Mouse (Mus musculus) adrenal gland, postnatal 25 days (tissue): ENCODE data around the gene Enoph1. TPM values are rescaled to one million over a fixed set of nuclear protein-coding genes. Genes with fewer than 3 reads are reported as not detected.

Experiments used
- DNase-seq: peaks from one replicate; pipeline ENCODE4 v3.0.0; 2021; ENCODE audit warnings: mixed read lengths
- total RNA-seq: library from RNA; stranded (reverse); gene quantifications from 2 replicates; pipeline ENCODE4 v1.2.3, GENCODE M21; 2021

Enoph1 gene
- total RNA-seq, 1 experiment from 2014 or later = 37.6 TPM

DNA sequence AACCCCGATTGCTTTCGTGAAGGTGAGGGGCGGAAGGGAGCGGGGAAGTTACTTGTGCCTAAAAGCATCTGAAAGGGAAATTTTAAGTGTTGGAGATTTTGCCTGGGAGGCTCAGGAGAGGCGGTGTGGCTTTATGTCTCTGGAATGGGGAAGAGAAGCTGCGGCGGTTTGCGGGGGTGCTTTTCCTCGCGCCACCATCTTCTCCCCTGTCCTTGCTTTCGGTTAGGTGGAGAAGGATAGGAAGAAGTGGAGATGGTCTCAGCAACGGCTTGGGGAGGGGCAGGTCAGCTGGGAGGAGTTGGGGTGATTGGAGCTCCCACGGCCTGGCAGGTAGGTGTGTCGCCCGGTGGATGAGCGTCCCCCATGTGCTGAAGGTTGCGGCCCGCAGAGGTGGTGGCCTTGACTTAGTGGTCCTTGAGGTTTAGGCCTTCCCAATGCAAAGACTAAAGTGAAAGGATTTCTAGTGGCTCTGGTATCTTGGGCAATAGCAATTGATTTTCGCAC lies 548 bp downstream of the Enoph1 start:
- peak; percentile 21 for DNase-seq

DNA sequence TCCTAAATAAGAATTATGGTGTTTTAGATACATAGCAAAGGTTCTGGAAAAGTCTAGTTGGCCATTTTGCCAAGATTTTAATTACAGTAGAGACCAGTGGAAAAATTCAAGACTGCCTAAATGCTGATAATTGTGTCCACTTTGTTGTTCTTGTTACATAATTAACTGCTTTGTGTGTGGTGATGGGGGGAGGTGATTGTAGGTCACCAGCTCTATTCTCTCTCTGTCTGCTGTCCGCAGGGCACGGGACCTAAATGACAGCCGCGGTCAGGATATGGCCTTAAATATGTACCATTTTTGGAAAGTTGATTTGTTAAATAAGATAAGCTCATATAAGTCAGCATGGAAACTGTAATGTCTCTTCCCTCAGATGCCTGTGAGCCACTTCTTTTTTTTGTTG lies 1.5 kb downstream of the Enoph1 start:
- no peak for DNase-seq

DNA sequence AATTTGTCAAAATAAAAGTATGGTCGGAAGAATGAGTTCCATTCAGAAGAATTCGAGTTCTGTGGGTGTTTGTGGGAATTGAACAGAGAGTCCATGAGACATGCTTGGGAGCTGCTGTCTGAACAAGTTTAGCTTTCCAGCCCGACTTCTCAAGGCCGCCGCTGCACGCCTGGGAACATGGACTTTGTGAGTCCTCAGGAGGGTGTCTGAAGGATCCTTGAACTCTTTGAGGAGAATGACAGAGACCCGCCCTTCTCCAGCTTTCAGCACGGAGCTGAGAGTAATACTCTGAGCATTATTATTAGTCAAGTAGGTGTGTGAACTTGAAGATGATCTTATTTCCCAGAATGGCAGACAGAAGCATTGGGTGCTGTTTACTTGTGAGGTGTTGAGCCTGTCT lies 2.7 kb downstream of the Enoph1 start:
- DNase-seq = peak; percentile 37

DNA sequence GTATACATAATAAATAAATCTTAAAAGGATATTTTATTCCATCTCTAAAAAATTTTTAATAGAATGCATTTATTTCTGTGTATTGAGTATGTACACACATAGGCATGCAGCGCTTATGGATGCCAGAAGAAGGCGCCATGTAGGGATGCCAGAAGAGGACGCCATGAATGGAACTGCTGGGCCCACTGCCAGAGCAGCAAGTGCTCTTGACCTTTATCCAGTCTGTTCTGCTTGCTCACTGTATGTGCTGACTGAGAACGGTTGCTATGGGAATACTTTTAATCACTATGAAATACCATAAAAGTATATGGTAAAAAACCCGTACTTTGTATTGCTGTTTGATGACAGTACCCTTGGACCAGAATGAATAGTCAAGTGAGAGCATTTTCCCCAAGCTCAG lies 3.6 kb downstream of the Enoph1 start:
- peak; percentile 84 for DNase-seq

DNA sequence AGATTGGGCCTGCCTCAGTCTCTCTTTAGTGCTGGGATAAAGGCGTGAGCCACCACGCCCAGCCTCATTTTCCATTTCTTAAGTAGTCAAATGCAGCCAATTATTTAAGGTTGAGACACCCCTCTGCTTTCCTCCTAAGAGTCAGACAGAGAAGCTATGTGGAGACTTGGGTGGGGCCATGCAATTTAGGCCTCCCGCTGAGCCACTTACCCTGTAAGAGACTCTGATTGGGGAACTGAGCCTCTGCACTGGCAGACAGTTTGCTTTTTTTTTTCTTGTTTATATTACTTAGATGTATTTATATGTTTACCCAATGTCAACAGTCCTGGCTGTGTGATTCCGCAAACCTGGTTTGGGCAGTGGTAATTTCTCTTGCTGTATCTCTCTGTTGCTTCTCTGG lies 4.2 kb downstream of the Enoph1 start:
- no peak for DNase-seq

DNA sequence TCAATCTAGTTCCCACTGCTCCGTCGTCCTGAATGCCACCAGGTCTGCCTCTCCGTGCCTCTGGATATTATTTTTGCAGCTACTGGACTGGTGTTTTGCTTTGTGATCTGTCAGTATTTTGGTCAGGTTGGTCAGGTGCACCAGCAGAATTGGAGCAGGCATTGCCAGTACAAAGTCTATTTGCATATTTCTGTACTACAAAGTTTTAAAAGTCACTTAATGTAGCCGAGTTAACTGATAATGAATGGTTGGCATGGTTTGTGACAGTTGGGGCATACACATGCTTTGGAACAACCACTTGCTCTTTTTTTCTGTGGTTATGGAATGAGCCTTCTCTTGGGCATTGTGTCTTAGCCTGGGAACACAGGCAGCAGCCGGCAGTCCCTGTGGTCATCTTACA lies 4.8 kb downstream of the Enoph1 start:
- no peak for DNase-seq

DNA sequence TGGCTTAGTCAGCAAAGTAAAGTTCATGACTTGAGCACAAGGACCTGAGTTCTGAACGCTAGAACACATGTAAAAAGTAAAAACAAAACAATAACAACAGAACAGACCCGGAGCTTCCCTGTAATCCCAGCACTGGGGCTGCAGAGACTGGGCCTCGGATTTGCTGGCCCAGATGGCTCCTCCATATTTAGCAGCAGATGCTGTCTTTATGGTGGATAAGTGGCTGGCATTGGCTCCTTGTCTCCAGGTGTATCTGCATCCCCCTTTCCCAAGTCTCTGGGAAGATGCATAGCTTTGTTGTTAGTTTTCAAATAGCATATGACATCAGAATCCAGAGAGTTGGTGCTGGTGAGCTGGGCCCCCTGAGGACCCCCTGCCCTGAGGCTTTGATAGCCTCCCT lies 6.3 kb downstream of the Enoph1 start:
- DNase-seq = no peak

DNA sequence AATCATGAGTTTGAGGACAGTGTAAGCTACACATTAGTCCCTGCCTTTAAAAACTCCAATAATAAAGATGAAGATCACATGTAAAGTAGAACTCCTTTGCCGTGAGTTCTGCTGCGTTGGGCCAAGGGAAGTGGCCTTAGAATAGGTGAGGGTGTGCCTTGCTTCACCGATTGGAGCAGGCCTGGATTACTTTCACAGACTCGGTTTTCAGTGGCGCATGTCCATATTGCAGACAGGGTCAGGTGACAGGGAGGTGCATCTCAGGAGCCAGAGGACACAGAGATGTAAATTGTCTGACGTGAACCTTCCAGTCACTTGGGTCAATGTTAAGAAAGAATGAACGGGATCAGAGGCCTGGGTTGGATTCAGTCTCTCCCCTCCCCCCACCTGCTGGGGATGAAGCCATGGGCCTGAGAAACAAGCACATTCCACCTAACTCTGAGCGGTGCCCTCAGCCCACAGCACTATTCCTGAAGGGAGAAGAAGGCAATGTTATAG lies 7.4 kb downstream of the Enoph1 start:
- DNase-seq = no peak

DNA sequence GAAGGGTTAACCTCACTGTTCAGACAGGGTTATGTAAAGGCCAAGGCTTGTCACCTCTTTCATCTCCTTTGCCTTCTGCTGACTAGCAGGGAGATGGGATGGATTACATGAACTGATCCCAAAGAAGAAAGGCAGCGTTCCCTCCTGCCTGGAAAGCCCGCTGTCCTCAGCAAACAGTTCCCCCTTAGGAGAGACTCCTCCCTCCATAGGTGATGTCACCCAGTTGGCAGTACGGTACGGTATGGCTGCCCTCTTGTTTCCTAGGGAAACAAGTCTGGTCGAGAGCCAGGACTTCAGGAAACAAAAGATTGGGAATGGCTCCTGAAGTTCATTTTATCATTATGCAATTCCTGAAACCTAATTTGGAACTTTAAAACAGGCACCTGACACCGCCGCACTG lies 8.1 kb downstream of the Enoph1 start:
- no peak for DNase-seq

DNA sequence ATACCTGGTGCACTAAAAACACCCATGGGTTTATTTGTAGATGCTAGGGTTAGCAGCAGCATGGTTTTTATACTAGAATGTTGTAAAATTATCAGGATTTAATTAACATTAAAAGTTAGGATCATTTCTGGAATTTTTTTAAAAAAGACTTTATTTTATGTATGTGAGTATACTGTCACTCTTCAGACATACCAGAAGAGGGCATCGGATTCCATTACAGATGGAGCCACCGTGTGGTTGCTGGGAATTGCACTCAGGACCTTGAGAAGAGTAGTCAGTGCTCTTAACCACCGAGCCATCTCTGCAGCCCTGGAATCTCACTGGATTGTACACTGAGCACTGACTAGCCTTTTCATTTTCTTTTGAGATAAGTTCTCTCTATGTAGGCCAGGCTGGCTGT lies 10.1 kb downstream of the Enoph1 start:
- DNase-seq = no peak

DNA sequence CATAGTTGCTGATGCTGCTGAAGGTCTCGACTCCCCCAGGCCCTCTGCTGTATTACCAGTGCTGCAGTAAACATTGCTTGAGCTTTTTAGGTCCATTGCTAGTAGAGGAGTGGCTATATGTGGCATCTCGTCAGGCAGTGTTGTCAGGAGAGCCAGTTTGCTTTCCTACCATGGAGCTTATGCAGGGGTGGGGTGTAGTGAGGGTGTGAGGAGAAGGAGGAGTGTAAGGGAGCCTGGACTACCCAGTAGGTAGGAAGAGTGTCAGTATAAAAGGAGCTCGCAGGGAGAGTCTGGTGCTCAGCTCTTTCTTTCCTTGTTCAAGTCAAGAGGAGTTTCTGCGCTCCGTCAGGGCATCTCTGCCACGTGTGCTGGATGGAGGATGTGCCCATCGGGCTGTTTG lies 12.9 kb downstream of the Enoph1 start:
- DNase-seq = no peak

DNA sequence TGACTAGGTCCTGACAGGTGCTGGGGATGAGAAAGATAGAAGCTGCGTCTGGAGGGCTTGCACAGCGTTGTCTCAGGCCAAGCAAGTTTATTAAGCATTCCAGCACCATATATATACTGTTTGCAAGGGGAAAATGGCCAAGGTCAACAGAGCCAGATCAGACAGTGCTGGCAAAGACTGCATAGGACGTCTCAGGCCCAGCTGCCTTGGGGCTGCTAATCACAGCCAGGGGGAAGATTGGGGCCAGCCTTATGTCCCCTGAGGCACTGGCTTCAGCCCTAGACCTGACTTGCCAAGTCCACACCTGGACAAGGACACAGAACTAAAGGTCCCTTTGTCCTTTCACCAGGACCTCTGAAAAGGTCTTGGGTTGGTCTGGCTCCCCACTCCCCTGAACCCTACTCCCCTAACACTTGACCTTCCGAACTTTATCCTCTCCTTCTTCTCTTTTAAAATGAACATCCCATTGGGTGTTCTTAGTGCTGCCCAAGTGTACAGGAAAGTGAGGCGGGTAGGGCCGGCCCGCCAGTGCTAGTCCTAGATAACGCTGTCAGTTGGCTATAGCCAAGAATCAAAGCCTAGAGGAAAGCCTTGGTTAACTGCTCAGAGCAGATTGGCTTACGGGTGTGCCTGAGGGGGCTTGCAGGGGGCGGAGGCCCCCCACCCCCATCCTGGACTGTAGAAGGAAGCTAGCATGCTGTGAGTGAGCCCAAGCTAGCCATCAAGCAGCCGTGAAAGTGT lies 15.2 kb downstream of the Enoph1 start:
- no peak for DNase-seq

DNA sequence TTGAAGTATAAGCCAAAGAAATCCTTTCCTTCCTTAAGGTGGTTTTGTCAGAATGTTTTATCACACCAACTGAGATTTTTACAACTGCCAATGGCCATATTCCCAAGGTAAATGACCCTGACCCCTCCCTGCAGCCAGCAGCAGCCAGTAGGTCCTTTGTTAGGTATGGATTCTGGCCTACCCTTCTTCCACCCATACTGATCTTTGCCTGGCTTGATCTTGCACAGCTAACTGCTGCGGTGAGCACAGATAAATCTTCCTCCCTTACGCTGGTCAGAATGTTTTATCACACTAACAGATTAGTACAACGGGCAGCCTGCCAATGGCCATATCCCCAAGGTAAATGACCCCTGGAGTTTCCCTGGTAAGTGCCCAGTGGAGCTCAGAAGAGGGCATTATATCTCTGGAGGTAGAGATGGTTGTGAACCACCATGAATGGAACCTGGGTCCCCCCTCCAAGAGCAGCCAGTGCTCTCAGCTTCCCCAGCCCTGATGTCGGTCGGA lies 16.1 kb downstream of the Enoph1 start:
- DNase-seq = peak; percentile 57

DNA sequence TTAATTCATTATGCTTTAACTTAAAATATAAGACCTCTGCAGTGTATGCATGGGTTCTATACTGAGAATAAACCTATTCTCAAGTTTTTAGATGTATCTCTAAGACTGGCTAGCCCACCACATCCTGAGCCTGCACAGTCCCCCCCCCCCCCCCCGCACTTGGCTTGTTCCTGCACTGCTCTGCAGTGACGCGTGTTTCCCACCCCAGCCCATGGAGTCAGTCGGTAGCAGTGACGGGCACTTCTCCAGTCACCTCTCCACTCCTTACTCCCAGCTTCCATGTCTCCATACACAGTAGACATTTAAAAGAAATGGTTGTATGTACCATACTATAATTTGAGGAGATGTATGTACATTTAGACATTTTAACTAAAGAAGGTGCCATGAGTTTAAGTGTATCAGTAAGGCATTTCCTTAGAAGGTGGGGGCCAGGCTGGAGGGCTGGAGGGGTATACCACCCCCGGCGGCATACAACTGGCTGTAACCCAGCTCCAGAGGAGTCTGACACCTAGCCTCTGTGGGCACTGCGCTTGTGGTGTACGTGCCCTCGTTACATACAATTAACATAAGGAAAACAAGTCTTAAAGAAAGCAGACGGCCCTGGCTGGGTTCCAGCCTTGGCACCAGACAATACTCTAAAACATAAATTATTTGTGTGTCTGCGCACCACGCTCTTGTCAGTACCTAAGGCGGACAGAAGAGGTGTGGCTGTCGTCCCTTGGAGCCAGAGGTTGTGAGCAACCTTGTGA lies 17.9 kb downstream of the Enoph1 start:
- no peak for DNase-seq

DNA sequence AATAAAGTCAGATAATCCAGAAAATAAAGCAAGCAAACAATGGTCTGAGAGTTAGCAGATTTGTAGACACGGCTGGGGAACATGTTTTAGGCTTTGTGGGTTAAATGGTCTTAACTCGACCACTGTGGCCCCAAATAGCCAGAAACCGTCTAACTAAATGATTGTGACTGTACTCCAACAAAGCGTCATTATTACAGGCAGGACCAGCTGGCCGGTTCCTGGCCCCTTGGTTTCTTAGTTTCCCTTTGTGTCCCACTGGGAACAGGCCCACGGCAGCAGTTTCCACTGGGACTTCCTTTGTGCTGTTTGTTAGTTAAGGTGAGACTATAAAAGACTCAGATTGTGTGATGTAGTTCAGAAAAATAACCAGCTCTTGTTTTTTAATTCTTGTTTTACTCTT lies 18.9 kb downstream of the Enoph1 start:
- no peak for DNase-seq

DNA sequence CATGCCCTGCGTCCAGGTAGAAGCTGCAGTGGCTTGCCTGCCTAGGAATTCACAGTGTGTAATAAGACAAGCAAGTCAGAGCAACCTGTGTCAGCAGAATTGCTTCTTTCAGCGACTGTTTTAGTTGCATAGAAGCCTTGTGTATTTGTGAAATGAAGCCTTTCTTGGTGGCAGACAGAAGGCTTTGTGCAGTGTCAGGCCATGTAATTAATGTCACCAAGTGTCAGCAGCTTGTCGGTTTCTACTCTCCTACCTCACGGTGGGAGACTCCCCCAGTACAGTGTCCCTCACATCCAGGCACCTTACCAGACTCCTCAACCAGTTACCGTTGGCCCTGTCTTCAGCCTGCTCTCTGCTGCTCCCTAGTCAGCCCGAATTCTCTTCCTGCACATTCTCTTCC lies 19.5 kb downstream of the Enoph1 start:
- no peak for DNase-seq

DNA sequence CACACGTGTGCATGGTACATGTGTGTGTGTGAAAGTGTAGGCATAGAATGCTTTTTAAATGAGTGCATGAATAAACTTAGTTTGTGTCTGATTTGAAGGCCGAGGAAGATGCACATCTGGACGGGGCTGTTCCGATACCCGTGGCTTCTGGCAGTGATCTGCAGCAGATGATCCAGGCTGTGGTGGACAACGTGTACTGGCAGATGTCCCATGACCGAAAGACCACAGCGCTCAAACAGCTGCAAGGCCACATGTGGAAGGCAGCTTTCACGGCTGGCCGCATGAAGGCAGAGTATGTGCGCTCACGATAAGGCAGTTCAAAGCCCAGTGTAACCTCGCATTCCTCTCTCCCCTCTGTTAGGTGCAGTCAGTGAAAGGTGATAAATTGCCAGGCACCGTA lies 21.1 kb downstream of the Enoph1 start:
- no peak for DNase-seq

DNA sequence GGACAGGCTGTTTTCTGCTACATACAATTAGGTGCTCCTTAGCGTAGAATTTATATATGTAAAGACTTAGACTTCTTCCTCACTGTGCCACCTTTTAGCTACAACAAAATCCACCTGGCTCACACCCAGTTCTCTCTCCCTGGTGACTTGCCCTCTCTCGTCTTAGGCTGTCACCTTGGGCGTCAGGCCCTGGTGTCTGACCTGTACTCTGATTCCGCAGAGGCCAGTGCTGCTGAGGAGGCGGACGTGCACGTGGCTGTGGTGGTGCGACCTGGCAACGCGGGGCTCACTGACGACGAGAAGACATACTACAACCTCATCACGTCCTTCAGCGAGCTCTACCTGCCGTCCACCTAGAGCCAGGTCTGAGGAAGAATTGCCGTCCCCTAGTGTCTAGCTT lies 27.8 kb downstream of the Enoph1 start:
- DNase-seq = no peak

DNA sequence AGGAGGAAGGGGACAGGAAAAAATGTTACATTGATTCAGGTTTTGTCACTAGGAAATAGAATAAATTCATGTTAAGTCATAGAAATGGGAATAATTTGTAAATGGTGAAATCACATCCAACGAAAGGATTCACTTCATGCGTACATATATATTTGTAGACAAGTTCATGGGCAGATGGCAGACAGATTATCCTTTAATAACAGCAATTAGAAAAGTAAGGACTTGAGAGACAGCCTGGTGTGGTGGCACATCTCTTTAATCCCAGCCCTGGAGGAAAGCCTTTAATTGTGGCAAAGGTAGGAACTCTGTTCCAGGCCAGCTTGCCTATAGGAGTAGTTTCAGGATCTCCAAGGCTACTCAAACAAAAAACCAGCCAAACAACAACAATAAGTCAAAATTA lies 29.7 kb downstream of the Enoph1 start:
- DNase-seq = no peak

DNA sequence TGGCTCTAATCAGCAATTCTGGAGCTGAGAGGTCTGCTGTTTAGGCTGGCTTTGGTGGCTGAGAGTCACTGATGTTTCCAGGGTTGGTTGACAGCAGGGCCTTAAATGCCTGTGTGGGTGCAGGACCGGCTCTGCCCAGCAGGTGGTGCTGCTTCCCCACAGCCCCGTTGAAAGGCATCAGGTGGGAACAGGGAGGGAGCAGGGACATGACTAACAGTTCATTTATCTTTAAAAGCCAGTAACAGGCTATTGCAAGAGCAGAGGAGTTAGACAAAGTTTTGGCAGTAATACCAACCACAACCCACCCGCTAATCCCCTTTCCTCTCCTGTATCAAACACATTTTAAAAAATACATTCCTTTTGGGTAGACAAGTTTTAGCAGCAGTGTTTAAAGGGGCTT lies 30.5 kb downstream of the Enoph1 start:
- DNase-seq = peak; percentile 88

DNA sequence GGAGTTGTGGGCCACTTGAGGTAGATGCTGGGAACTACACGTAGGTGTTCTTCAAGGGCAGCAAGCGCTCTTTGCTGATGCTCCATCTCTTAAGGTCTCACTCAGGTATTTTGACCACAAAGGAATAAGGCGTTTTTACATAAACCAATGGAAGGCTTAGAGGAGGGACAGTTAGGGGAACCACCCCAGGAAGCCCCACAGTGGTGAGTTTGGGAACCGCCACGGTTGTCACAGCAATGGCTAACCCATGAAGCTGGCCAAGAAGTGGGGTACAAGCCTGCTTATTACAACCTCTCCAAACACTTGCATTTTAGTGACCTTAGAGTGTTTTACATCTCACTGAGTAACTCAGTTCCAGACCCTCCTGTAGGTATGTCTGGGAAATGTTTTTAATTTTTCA lies 31.8 kb downstream of the Enoph1 start:
- DNase-seq = no peak

DNA sequence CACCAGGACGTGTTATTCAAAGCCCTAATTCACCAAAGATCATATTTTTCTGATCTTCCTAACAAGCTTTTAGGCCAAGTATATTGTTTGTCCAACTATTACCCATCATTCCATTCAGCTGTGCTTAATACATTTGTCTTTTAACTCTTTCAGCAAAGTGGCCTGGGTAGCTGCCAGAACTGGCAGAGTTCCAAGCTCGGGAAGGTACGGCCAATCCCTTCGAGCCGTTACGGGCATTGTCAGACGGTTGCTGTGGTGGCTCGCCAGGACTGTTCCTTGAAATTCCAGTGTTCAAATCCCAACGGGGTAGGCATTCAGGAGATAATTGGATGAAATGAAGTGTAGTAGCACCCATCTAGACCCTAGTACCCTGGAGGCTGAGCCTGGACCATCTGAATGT lies 32.8 kb downstream of the Enoph1 start:
- DNase-seq = no peak

DNA sequence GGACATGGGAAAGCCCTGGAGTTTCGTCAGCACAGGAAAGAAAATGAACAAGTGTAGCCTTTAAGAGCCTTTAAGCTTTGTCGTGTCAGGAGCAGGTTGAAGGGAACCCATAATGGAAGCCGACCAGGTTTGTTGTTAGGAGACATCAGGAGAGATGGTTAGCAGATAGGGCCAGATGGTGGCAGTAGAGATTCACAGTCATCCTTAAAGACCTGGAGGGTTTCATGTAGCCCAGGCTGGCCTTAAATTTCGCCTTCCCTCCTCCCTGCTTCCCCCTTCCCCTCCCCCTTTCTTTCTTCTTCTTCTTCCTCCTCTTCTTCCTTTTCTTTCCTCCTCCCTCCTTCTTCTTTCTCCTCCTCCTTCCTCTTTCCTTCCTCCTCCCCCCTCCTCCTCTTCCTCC lies 34.8 kb downstream of the Enoph1 start:
- no peak for DNase-seq
